Mouse (Mus musculus): Measurements from ENCODE around the gene Slc12a8. TPM values are rescaled to one million over a fixed set of nuclear protein-coding genes. Genes with fewer than 3 reads are reported as not detected.

Gene Slc12a8
- total RNA-seq, 1 experiment, result 3.7 TPM

GRCm38 (mm10) chr16:33566467-33566866 lies 49.3 kb downstream of the Slc12a8 start:
- no peak overlapping the region for H3K9ac ChIP-seq (ENCODE audit: insufficient read depth, low read depth, low read length, poor library complexity, severe bottlenecking)
- no peak overlapping the region for H3K4me3 ChIP-seq (ENCODE audit: insufficient read depth in 1 of 2, low read depth in 1 of 2, low read length in 2 of 2, poor library complexity in 1 of 2, severe bottlenecking in 1 of 2)
- in situ Hi-C loops (cut with MboI; ENCODE audit: low sequenced_read_pairs in 2 of 2, unreplicated experiment in 2 of 2), result no loop called here
- no peak overlapping the region for H3K27ac ChIP-seq (ENCODE audit: insufficient read depth, low read depth, low read length, poor library complexity, severe bottlenecking)
- no peaks in the 10 kb centered on the region for H3K4me1 ChIP-seq (ENCODE audit: control insufficient read depth in 2 of 2, insufficient read depth in 2 of 2, low read length in 2 of 2, poor library complexity in 1 of 2)
- TF ChIP-seq ZNF384 (IDR thresholded peaks at IDR 0.05; ENCODE audit: low read depth, low read length) (no peak), HCFC1 (IDR thresholded peaks at IDR 0.05; ENCODE audit: borderline replicate concordance, insufficient read depth, low read length) (no peak), ZC3H11A (IDR thresholded peaks at IDR 0.05; ENCODE audit: borderline replicate concordance, low read depth, low read length) (no peak), CHD2 (IDR thresholded peaks at IDR 0.05; ENCODE audit: low read depth, low read length) (no peak), MAFK (IDR thresholded peaks at IDR 0.05; ENCODE audit: insufficient read depth, low read depth, low read length) (no peak)
- no peaks in the 10 kb centered on the region for H3K9me3 ChIP-seq (ENCODE audit: control insufficient read depth, insufficient read depth, low read depth, low read length)
- H3K36me3 ChIP-seq (ENCODE audit: control insufficient read depth, insufficient read depth, low read length, poor library complexity, severe bottlenecking), result no peaks in the 10 kb centered on the region
- no peak for DNase-seq (ENCODE audit: low read depth, low spot score)

GRCm38 (mm10) chr16:33567736-33568135 lies 50.6 kb downstream of the Slc12a8 start:
- Histone ChIP-seq H3K9ac (ENCODE audit: insufficient read depth, low read depth, low read length, poor library complexity, severe bottlenecking) (no peak overlapping the region), H3K27ac (ENCODE audit: insufficient read depth, low read depth, low read length, poor library complexity, severe bottlenecking) (no peak overlapping the region), H3K9me3 (ENCODE audit: control insufficient read depth, insufficient read depth, low read depth, low read length) (no peaks in the 10 kb centered on the region), H3K4me1 (ENCODE audit: control insufficient read depth in 2 of 2, insufficient read depth in 2 of 2, low read length in 2 of 2, poor library complexity in 1 of 2) (peaks cover 0 to 2% of the 10 kb centered on the region in 2 experiments; a peak in 1 of 4 replicates), H3K36me3 (ENCODE audit: control insufficient read depth, insufficient read depth, low read length, poor library complexity, severe bottlenecking) (no peaks in the 10 kb centered on the region), H3K4me3 (ENCODE audit: insufficient read depth in 1 of 2, low read depth in 1 of 2, low read length in 2 of 2, poor library complexity in 1 of 2, severe bottlenecking in 1 of 2) (no peak overlapping the region)
- TF ChIP-seq ZNF384 (IDR thresholded peaks at IDR 0.05; ENCODE audit: low read depth, low read length), result no peak
- TF ChIP-seq MAFK (IDR thresholded peaks at IDR 0.05; ENCODE audit: insufficient read depth, low read depth, low read length), result no peak
- TF ChIP-seq ZC3H11A (IDR thresholded peaks at IDR 0.05; ENCODE audit: borderline replicate concordance, low read depth, low read length), result no peak; the same call in 1 of the 2 replicates
- TF ChIP-seq HCFC1 (IDR thresholded peaks at IDR 0.05; ENCODE audit: borderline replicate concordance, insufficient read depth, low read length), result no peak
- TF ChIP-seq CHD2 (IDR thresholded peaks at IDR 0.05; ENCODE audit: low read depth, low read length), result no peak
- in situ Hi-C loops (cut with MboI; ENCODE audit: low sequenced_read_pairs in 2 of 2, unreplicated experiment in 2 of 2), result no loop called here
- DNase-seq (ENCODE audit: low read depth, low spot score), result no peak

- Histone ChIP-seq H3K9me3 (ENCODE audit: control insufficient read depth, insufficient read depth, low read depth, low read length) (no peaks in the 10 kb centered on the region), H3K9ac (ENCODE audit: insufficient read depth, low read depth, low read length, poor library complexity, severe bottlenecking) (no peak overlapping the region), H3K4me3 (ENCODE audit: insufficient read depth in 1 of 2, low read depth in 1 of 2, low read length in 2 of 2, poor library complexity in 1 of 2, severe bottlenecking in 1 of 2) (no peak overlapping the region), H3K27ac (ENCODE audit: insufficient read depth, low read depth, low read length, poor library complexity, severe bottlenecking) (no peak overlapping the region), H3K36me3 (ENCODE audit: control insufficient read depth, insufficient read depth, low read length, poor library complexity, severe bottlenecking) (no peaks in the 10 kb centered on the region), H3K4me1 (ENCODE audit: control insufficient read depth in 2 of 2, insufficient read depth in 2 of 2, low read length in 2 of 2, poor library complexity in 1 of 2) (peaks cover 0 to 4% of the 10 kb centered on the region in 2 experiments; a peak in 1 of 4 replicates)
- TF ChIP-seq MAFK (IDR thresholded peaks at IDR 0.05; ENCODE audit: insufficient read depth, low read depth, low read length) (no peak), ZNF384 (IDR thresholded peaks at IDR 0.05; ENCODE audit: low read depth, low read length) (no peak), CHD2 (IDR thresholded peaks at IDR 0.05; ENCODE audit: low read depth, low read length) (no peak), ZC3H11A (IDR thresholded peaks at IDR 0.05; ENCODE audit: borderline replicate concordance, low read depth, low read length) (no peak), HCFC1 (IDR thresholded peaks at IDR 0.05; ENCODE audit: borderline replicate concordance, insufficient read depth, low read length) (no peak)
- in situ Hi-C loops (cut with MboI; ENCODE audit: low sequenced_read_pairs in 2 of 2, unreplicated experiment in 2 of 2), result no loop called here
- no peak for DNase-seq (ENCODE audit: low read depth, low spot score)
Observed at GRCm38 (mm10) chr16:33568269-33569016, 51.3 kb downstream of the Slc12a8 start.

GRCm38 (mm10) chr16:33572646-33573045 lies 55.5 kb downstream of the Slc12a8 start:
- no peaks in the 10 kb centered on the region for H3K36me3 ChIP-seq (ENCODE audit: control insufficient read depth, insufficient read depth, low read length, poor library complexity, severe bottlenecking)
- no peak overlapping the region for H3K9ac ChIP-seq (ENCODE audit: insufficient read depth, low read depth, low read length, poor library complexity, severe bottlenecking)
- H3K4me1 ChIP-seq (ENCODE audit: control insufficient read depth in 2 of 2, insufficient read depth in 2 of 2, low read length in 2 of 2, poor library complexity in 1 of 2), result peaks cover 0 to 4% of the 10 kb centered on the region in 2 experiments; a peak in 1 of 4 replicates
- H3K9me3 ChIP-seq (ENCODE audit: control insufficient read depth, insufficient read depth, low read depth, low read length), result no peaks in the 10 kb centered on the region
- DNase-seq (ENCODE audit: low read depth, low spot score), result no peak
- in situ Hi-C loops (cut with MboI; ENCODE audit: low sequenced_read_pairs in 2 of 2, unreplicated experiment in 2 of 2), result no loop called here
- H3K4me3 ChIP-seq (ENCODE audit: insufficient read depth in 1 of 2, low read depth in 1 of 2, low read length in 2 of 2, poor library complexity in 1 of 2, severe bottlenecking in 1 of 2), result no peak overlapping the region
- TF ChIP-seq ZNF384 (IDR thresholded peaks at IDR 0.05; ENCODE audit: low read depth, low read length), result no peak
- TF ChIP-seq HCFC1 (IDR thresholded peaks at IDR 0.05; ENCODE audit: borderline replicate concordance, insufficient read depth, low read length), result no peak
- TF ChIP-seq MAFK (IDR thresholded peaks at IDR 0.05; ENCODE audit: insufficient read depth, low read depth, low read length), result no peak
- no peak for TF ChIP-seq CHD2 (IDR thresholded peaks at IDR 0.05; ENCODE audit: low read depth, low read length)
- no peak for TF ChIP-seq ZC3H11A (IDR thresholded peaks at IDR 0.05; ENCODE audit: borderline replicate concordance, low read depth, low read length)
- H3K27ac ChIP-seq (ENCODE audit: insufficient read depth, low read depth, low read length, poor library complexity, severe bottlenecking), result no peak overlapping the region

Data from ES-E14 (cell line).